Mouse (Mus musculus) CD4-positive, CD25-positive, alpha-beta regulatory T cell, adult 2 months (primary cell): ENCODE measurements around the gene Padi3.

Source experiments
- DNase-seq: peaks from one replicate; pipeline ENCODE4 v3.0.0-alpha.2; 2012; ENCODE audit warnings: low read depth, low spot score

Padi3 gene

DNA sequence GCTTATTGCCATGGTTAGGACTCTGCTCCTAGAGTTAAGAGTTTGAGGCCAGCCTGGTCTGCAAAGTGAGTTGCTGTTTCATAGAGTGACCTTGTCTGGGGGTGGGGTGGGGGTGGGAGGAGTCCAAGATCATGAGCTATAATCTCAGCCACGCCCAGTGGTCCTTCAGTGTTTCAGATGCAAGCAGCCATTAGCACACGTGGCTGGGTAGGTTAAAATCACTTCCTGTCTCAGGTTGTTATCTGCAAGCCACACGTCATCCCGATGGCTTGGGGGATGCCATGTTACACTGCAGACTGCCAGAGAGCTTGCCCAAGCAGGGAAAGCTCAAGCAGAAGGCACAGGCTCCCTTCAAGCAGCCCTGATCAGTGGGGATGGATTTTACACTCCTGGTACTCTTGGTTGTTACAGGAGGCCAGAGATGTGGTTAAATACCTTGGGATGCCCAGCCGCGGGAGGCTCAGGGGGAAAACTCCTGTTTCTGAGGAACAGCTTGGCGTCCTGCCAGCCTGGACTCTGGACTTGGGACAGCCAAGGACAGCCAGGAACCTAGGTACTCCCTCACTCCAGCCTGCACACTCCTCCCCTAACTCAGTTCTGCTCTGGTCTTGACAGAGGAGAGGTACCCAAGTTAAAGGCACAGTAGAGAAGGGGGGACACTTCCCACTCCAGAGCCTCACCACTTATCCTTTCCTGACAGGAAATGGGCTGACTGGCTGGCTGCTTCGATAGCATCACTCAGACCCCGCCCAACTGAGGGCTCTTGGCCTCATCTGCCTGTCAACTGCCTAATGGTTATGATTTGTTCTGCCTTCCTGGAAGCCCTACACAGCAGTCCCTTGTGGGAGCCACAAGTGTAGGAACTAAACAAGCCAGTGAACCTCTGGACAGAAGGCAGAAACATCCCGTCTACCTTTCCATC is 5.8 kb upstream of the Padi3 start:
- DNase-seq, result peak; percentile 81

DNA sequence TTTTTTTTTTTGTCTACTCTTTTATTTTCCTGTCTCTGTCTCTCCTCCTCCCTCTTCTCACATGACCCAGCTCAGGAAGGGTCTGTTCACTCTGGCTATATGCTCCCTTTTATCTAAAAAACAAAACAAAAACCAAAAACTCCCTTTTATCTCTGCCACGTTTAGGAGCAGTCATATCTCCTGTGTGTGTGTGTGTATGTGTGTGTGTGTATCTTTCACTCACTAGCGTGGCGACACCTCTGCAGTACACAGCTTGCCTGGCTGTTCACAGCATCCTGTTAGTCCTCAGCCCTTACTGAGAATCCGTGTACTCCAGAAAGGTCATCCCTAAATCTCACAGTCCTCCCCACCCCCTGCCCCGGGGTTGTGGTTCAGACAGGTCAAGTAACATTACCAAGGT is 5.0 kb upstream of the Padi3 start:
- peak; percentile 70 for DNase-seq

DNA sequence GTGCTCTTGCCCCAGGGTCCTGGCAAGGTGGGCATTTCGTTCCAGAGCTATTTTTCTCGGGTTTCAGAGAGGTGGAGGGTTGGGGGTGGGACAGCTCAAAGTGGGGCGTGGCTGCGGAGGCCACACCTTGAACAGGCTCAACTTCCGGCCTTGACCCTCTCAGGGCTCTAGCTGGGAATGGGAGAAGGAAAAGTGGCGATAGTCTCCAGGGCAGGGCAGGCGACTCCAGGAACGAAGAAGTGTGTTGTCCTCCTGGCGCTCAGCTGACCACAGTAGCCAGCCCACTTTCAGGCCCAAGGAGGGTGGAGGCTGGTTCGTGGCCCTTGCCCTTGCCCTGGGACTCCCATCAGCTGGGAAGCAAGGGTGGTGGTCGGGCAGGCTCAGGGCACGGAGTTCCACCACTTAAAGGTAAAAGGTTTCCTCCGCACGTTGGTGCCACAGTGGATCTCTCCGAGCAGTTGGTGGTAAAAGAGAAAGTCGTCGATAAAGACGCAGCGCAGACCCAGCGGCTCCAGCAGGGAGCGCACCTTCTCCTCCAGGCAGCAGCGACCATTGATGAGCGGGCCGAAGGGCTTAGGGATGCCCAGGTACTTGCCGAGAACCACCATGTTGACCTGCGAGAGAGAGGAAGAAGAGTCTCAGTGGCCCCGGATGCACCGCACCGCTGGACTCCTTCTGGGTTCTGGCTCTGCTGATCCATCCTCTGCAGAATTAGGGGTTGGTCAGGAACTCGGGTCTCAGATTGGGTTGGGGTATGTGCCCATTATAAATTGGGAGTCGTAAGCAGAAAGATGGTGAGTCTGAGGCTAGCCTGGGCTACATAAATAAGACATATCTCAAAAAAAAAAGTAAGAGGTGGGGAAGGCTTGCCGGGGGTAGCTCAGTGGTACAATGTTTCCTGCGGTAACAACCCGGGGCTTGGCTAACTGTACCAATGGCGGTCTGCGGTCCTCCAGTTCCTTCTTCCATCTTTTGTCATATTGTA is 4.1 kb upstream of the Padi3 start:
- DNase-seq, result peak; percentile 71

DNA sequence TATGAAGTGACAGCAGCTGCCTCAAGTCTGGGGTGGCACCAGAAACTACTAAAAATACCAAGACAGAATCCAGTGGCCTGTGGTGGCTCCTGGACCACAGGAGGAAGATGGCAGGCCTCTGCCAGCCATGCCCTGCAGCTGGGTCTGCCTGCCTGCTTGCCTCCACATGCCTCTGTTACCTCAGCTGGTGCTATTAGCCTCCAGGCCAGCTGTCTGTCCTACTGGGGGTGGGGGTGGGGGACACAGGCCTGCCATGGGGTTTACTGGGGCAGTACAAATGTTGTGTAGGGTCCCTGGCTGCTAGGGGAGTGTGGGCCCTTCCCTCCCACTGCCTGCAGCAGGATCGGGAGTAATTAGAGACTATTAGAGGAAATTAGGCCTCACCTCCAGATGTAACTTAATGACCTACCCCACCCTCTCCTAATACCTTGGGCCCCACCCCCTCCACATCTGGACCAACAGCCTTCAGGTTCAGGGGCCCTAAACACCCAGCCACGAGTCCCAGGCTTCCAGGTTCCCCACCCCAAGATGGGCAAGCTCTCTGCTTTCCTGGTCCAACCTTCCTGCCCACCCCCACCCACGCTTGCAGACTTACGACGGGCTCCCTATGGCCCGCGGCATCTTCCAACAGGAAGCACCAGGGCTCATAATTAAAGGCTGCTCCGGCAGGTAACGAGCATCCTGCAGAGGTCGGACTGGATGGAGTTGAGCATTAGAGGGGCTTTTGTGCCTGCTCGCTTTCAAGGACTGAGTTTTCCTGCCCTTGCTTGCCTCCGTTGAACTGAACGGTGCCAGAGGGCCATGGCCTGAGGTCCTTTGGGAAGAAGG is 3.1 kb upstream of the Padi3 start:
- no peak for DNase-seq

DNA sequence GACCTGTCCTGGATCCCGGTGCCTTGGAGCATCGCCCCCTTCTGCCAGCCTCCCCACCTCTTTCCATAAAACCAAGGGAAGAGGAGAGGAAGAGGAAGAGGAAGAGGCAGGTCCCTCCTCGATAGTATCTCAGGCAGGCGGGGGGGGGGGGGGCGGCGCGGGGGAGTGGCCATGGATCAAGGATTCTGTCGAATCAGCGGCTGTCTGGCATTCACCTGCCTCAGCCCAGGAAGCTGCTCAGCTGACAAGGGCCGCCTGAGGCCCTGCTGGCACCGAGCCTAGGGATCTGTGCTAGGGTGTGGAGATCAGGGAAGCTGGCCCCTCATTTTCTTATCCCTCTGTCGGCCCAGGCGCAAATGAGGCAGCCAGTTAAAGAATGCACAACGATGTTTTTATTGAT is 2.2 kb upstream of the Padi3 start:
- peak; percentile 42 for DNase-seq

DNA sequence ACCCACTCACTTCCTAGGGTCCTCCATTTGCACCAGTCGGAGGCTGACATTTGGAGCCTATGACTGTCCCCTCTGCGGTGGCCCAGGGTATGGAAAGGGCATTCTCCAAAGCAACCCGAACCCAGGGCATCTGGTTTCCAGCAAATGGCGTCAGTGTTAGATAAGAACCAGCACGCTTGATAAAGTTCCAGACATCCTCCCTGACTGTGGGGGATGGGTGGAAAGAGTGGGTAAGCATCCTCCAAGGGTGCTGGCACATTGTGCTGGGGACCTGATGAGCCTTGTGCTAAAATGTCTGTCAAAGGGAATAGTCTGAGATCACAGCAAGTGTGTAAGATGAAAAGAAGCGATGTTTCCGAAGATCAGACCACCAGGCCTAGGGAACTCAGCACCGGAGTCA is 1.7 kb upstream of the Padi3 start:
- peak; percentile 44 for DNase-seq

DNA sequence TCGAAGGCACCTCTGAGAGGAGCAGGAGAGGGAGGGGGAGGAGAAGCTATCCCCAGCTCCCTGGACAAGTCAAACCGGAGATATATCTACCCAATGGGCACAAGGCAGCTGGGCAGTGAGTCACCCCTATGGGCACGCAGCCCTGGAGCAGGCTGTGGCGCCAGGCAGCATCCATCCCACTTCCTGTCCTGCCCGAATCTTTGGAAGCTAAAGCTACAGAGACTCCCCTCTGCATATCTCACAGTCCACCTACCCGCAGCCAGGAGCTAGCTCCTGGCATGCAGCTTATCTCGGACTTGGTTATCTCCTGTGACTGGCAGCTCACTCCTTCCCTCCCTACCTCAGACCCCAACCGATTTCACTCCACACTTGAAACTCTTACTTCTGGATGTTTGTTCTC is 1.3 kb downstream of the Padi3 start:
- DNase-seq, result no peak

DNA sequence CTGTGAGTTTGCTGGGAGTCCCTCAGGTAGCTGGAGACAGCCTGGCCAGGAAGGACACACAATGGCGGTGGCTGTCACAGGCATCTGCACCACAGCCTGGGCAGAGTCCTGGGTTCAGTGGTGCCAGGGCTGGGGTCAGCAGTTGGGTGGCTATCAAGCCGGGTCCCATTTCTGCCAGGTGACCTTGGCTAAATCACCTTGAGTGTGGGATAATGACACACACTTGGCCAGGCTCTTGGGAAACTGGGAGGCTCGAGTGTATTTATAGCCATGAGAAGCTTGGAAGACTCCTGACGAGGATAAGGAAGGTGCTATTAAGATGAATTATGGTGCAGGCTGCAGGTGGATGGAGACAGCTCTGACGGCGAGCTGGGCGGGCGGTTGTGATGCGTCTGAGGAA is 5.8 kb downstream of the Padi3 start:
- DNase-seq, result no peak

DNA sequence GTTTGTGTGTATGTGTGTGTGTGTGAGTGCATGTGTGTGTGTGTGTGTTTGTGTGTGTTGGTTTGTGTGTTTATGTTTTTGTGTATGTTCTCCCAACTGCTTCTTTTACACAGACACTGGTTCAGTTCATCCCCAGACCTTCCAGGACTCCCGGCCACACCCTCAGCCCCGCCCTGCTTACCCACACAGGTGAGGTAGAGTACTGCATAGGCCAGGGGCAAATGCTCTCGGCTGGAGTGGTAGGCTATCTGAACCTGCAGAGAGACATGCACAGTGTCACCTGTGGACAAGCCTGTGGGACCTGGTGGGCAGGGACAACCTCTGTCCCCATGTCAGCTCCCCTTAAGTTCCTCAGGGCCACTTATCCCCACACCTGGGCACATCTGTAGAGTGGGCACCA is 9.1 kb downstream of the Padi3 start:
- DNase-seq, result no peak

DNA sequence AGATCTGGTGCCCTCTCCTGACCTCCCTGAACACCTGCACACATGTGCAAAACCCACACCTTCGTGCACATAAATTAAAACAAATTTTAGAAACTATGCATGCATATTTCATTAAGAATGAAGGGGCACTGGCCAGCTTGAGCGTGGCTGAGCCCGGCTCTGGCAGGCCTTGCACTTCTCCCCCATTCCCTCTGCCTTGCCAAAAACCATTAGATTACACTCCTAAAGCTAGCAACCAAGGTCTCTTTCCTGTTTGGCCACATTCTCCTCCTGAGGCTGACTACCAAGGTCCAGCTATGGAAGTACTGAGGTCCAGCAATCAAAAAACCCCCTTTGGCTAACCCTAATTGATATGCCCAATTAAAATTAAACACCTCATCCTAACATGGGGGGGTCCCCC is 13.7 kb downstream of the Padi3 start:
- DNase-seq, result no peak

DNA sequence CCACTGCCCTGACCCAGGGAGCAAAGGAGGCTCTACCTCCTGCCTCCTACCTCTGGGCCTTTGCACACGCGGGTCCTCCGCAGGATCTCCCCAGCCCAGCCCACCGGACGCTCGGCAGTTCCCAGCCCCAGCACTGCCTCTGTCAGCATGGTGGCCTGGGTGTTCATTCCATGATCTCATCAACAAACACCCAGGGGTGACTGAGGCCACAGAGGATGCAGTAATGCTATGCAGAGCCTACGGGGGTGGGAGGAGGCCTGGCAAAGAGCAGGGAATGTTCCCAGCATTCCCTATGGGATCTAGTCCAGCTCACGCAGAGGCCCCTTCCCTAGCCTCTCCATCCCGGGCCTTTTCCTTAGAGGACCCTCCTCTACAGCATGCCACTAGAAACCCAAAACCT is 15.8 kb downstream of the Padi3 start:
- DNase-seq, result no peak

DNA sequence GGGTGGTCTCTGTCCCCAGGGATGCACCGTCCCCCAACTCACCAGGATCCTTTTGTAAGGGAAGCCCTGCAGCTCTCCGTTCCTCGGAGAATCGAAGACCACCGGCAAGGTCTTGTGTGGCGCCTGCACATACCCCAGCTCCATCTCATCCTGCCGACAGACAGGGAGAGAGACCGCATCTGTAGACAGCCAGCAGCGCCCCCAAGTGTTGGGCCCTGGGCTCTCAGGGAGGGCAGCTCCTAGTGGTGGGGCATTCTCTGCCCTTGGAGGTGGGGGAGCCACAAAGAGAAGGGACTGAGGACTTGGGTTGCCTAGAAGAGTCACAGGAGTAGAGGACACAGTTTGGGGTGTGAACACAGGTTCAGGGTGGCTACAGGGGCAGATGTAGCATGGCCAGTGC is 16.7 kb downstream of the Padi3 start:
- DNase-seq, result no peak

DNA sequence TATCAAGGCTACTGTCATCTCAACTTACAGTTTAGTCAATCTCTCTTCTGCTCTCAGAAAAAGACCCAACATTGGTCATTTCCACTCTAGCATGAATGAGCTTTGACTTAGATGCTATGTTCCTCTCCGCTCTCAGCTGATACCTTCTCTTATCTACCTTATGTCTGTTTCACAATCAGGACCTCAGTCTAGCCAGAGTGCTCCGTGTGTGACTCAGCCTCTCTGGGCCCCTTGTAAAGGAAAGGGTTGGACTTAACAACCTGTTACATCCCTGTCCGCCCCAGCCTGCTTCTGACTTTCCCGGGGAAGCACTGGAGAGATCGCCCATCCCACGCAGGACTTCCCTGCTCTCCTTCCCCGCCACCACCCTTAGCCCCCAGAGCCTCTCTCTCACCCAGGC is 17.9 kb downstream of the Padi3 start:
- DNase-seq, result no peak

DNA sequence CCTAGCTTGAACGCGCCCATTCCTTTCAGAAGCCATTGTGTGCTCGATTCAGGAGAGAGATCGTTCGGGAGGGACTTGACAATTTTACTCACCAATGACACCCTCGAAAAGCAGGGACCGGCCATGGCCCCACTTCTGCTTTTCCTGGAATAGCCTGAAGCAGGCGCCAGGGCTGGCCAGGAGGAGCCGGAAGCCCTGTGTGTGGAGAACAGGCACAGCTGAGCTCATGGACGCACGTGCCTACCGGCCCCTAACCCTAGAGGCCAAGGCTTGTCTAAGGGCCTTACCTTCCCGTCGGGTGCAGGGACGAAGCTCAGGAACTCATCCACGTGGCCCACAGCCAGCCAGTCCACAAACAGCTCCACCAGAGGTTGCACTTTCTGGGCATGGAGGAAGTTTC is 19.4 kb downstream of the Padi3 start:
- DNase-seq, result no peak

DNA sequence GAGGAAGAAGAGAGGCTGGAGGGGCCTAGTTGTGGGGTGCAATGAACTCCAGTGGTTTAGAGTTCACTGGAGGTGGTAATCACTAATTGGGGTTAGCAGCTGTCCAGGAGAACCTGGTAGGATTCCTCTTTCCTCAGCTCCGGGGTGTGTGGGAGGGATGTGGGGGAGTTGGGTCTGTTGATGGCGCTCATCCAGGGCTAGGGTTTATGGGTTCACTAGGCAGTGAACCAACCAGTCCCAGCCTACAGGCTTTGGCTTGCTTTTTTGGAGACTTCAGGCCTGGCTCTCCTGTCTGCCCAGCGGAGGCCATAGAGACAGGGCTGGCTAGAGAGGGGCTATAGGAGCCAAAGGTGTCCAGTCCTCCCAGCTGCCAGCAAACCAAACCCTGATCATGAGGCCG is 20.5 kb downstream of the Padi3 start:
- no peak for DNase-seq

DNA sequence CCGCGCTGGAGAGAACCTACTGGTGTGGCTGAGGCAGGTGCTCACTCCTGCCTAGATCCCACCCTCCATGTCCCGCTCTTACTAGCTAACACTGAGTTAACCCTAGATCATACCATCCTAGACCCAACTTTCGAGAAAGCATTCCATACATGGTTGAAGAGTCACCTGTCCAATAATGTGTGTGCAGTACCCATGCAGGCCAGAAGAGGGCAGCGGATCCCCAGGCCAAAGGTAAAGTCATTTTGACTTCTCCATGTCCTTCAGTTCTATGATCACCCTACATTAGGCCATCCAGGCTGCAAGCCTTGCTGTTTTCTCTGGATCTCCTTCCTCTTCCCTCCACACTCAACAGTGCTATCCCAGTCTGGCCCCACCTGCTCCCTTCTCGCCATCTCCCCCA is 21.5 kb downstream of the Padi3 start:
- DNase-seq, result peak; percentile 84

DNA sequence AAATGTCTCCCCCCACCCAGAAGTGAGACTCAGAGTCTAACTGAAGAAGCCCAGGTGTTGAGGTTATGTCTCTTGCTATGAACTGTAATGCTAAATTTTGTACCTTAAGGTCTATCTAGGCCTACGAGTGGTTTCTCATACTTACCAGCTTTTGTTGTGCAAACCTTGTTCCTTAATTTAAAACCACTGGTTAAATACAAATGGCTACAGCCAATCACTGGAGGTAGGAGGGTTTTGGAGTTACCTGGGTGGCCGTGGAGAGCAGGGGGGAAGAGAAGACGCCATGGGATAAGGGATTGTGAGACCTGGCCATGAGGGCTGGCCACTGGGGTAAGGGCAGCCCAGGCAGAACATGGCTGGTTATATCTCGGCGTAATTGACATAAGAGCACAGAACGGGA is 22.2 kb downstream of the Padi3 start:
- DNase-seq, result no peak

DNA sequence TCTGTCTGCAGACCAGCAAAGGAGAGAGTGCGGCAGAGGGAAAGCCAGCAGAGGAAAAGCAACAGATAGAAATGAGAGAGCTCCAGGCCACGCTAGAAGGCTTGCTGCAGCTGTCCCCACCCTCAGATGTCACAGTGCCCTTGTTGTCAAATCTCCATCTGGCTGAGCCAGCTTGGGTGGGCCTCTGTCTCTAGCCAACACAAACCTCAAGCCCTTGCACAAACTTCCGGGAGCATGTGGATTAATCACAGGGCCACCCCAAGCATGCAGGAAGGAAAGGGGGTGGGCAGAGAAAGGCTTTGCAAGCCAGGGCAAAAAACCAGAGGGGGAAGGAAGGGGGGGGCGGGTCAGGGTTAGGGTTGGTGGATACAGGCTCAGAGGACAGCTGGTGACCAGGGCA is 23.0 kb downstream of the Padi3 start:
- no peak for DNase-seq

DNA sequence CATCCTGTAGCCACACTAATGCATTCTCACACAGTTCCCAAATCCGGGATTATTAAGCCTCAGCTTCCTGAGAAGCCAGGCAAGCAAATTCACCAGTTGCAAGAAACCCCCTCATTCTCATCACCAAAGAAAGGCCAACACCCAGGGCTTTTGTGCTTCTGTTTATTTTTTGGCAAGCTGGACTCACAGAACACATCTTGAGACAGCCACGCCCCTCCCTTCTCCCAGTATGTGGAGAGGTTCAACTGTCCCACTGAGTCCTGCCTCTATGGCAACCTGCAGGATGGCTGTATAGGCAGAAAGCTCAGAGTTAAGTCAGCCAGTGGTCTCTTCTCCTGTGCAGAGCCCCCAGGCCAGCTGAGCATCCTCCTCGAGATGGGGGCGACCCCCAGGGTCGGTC is 25.2 kb downstream of the Padi3 start:
- no peak for DNase-seq

DNA sequence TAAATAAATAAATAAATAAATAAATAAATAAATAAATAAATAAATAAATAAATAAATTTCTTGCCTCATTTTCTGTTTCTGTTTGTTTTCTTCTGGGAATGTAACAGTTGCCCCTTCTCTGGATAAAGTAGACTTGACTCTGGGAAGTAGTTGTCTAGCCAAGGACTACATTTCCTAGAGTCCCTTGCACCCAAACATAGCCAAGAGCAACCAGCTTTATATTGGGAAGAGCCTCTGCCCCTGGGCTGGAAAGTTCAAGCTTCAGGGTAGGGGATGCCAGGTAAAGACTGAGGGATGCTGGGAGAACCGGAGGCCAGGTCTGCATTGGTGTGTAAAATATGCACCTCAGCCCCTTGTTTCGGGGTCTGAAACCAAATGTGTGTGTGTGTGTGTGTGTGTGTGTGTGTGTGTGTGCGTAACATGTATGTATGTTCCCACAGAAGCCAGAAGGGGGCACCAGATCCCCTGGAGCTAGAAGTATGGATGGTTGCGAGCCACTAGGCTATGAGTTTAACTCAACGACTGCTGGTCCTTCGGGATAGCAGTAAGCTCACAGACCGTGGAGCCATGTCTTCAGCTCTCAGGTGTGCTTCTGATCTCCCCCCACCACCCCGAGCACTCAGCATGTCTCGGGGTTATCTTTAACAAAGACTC is 26.0 kb downstream of the Padi3 start:
- DNase-seq, result no peak

DNA sequence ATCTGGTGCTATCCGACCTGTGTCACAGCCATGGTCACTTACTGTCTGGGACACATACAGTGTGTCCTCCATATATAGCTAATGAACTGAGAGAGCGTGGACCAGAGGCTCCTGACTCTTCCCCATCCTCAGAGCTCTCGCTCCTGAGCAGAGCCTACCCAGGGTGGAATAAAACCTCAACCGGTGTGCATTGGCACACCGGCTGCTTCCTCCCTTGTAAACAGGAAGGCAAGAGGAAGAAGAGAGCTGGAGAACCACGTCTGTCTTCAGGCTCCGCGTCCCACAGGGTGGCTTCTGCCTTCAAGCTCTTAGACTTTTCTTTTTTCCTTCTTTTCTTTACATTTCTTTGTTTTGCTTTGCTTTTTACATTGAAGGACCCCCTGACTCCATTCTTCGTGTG is 27.6 kb downstream of the Padi3 start:
- DNase-seq, result no peak
